Mouse (Mus musculus) brain, embryonic 18.5 days (tissue): ENCODE data around the gene Med6.
"Not testable (repeated sequence)": the region's sequence is repeated elsewhere in the genome, so short reads cannot be mapped to it uniquely, and the experiment has no call there.

Source experiments
- DNase-seq: peaks from one replicate; pipeline ENCODE4 v3.0.0-alpha.2; 2012; ENCODE audit warnings: low read depth, low spot score

Med6 gene

GRCm38 (mm10) chr12:81549286-81549685 is 45.5 kb downstream of the Med6 start:
- DNase-seq, result no peak

- no peak for DNase-seq
Measured at GRCm38 (mm10) chr12:81547163-81547562, 47.6 kb downstream of the Med6 start.

- DNase-seq, result no peak
Measured at GRCm38 (mm10) chr12:81533029-81533419, 61.8 kb downstream of the Med6 start.

- DNase-seq, result peak; percentile 75
Measured at GRCm38 (mm10) chr12:81532316-81533028, 62.3 kb downstream of the Med6 start, which contains the start of the genes Gm20498 and Synj2bp. Gene Gm20498, minus strand, starts transcription at chr12:81532905. Gene Synj2bp, minus strand, starts transcription at chr12:81532911.

GRCm38 (mm10) chr12:81530587-81530986 is 64.2 kb downstream of the Med6 start:
- DNase-seq, result not testable (repeated sequence)
